Mouse (Mus musculus) adrenal gland, adult (tissue): ENCODE data around the gene BC147527.
"Not testable (repeated sequence)": the region's sequence is repeated elsewhere in the genome, so short reads cannot be mapped to it uniquely, and the experiment has no call there.

Experiments used
- DNase-seq, 2 experiments: peaks; one replicate each; pipeline ENCODE4 v3.0.0; 2022 to 2023; ENCODE audit warnings: low spot score in 1 of 2; ENCODE audit not compliant: inconsistent age in 2 of 2

BC147527 gene

DNA sequence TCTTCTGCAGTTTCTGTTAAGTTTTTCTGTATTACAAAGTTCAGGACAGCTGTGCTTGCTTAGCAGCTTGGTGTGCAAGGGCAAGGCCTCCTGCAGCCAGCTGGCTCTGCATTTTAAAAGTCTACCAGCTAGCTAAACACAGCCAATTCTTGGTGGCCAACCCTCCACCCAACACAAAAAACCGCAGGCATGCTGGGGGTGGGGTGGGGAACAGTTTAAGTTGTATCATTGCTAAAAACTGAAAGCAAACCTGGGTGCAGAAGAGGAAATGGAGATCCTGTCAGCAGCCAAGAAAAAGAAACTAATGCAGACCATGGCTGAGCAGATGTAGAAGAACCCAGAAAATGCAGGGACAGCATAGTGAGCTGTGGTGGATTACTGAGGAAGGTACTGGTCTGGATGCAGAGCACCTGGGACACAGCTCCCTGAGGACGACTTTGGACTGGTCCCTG lies at the start of gene BC147527:
Gene BC147527 (plus strand): TSS at position 402 of the 452 bp plus-strand sequence.
- DNase-seq, result no peak

DNA sequence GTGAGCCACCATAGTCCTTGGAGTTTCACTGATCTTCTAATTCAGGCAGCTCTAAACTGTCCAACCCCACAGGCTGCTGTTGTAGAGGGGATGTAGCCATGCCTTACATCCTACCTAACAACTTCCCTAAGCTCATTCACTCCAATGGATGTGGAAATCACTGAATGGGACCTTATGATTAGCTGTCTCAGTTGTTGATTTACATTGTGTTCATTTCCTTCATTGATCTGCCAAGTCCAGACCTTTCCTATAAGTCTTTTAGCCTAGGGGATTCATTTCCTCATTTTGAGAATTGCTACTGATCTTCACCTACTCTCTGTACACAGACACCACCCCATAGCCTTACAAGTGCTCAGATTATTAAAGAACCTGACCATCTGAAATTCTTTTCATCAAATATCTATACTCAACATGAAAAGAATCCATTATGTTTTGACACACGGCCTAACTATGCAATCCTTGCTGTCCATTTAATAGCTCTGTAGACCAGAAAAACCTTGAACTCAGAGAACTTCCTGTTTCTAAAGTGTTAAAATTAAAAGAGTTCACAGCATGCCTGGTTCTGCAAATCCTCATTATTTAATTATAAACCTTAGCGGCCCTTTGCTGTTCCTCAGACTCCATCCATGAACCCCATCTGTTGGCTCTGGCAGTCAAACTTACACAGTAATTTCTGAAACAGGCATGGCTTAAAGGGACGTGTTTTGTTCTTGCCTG lies 48.8 kb upstream of the BC147527 start:
- not testable (repeated sequence) for DNase-seq

DNA sequence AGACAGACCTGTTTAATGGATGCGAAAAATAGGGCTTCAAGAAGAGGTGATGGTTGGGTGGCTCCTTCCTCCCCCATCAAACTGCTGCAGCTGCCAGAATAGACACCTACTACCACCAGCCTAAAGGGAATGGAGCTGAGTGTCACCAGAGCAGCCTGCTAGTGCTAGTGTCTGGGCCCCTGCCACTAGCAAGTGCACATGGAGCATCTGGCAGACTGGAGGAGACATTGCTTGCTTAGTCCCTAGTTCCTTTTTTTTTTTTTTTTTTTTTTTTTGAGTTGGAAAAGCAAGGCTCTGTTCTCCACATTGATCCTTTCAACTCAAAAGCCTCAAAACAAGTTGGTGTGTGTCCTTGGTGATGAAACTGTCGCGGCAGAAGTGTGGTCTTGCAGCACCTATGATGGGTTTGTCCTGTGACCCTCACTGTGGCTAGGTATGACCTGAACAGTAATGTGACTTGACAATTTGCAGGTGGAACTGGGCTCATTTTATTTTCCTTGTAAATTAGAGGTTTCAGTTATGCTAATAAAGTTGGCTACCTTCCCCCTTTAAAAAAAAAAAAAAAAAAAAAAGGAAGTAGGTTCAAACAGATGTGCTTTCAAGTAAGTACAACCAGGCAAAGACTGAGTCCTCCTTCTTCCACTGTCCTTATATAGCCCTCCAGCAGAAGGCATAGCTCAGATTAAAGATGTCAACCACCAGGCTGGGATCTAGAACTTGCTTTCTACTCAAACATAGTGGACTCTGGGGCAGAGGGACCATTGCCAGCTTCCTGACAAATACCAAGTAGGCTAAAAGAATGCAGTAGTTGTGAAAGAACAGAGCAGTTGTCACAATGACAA lies 41.2 kb upstream of the BC147527 start:
- not testable (repeated sequence) for DNase-seq

DNA sequence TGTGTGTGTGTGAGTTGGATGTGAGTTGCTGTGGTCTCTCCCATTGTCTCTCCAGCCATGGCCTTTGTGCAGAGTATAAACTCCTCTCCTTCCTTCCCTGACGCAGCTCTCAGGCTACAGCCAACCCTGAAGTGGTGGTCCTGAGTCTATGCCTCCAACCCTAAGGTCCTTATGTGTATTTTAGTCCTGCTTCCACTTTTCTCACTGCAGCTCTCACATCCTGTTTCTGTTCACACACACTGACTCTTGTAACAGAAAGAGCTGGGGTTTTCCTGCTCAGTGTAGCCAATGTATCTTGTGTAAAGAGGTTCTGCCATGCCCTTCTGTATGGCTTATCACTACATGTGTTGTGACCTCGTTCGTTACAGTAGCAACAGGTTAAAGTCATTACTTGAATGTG lies 40.5 kb upstream of the BC147527 start:
- DNase-seq, result not testable (repeated sequence)

DNA sequence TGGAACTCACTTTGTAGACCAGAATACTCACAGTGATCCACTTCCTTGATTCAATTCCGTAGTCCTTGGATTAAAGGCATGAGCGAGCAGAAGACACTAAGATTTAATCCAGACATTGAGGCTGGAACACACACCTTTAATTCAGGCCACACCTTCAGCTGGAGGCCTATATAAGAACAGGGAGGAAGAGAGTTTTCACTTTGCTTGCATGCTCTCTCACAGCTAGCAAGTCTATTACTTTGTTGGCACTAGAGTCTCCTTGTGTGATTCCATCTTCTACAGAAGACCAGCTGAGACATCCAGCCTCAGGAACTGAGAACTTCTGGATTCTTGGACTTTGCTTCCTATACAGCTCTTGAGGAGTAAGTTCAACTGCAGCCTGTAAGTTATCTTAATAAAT lies 37.3 kb upstream of the BC147527 start, which contains the start of gene AF067061:
Gene AF067061 (plus strand): TSS at position 245 of the 400 bp plus-strand sequence.
- DNase-seq, result not testable (repeated sequence)

DNA sequence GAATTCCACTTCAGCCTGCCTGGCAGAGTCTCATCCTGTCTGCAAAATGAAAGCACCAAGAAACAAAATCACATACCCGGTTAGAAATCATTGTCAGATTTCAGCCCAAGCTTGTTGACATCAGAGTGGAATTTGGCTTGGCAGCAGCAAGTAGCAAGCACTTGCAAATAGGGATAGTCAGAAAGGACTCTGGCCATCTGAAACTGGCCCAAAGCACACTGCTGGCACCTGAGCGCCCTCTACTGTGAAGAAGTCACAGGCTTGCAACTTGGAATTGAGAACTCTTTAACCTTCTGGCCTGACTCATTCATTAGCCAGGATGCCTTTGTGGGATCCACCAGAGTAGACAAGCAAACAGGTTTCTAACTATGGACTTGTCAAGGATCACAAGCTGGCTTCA lies 22.4 kb upstream of the BC147527 start:
- peak in 1 of 2 experiments; percentile 21 for DNase-seq

DNA sequence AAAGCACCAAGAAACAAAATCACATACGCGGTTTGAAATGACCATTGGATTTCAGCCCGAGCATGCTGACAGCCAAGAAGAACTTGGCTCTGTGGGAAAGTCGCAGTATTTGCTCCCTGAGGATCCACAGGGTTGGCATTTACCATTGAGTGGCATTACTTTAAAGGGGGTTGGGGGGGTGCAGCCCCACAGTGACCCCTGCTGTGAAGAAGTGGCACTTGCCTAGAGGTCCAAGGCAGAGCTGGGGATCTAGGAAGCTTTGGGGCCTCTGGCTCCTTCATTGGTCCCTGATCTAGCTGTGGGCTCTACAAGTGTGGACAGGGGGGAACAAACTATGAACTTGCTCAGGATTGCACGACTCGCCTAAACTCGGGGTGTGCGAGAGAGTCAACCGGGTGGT lies 21.4 kb upstream of the BC147527 start:
- DNase-seq, result no peak

DNA sequence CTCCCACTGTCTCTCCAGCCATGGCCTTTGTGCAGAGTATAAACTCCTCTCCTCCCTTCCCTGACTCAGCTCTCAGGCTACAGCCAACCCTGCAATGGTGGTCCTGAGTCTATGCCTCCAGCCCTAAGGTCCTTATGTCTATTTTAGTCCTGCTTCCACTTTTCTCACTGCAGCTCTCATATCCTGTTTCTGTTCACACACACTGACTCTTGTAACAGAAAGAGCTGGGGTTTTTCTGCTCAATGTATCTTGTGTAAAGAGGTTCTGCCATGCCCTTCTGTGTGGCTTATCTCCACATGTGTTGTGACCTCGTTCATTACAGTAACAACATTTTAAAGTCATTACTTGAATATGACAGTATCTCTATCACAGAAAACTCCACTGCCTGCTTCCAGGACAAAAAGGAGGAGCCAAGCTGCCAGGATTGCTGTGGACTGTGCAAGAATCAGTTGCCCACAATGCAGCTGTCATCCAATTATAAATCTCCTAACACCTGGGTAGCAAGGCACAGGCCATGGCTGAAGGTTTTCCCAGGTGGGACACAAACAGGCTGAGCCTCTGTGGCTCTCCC lies 783 bp upstream of the BC147527 start:
- no peak for DNase-seq

DNA sequence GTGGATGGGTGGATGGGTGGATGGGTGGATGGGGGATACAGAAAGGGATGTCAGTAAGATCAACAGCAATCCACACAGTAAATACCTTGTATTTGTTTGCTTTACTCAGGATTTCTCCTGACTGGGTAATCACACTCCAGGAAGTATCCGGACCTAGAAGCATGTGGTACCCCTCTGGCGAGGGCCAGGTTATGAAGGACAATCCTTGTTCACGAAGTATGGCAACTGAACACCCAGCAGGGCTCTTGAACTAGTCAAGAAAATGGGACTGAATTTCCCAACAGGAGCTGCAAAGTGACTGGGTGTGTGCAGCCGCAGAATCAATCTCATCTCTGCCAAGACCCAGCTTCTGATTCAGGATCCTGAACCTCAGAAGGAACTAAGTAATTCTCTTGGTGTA lies 661 bp downstream of the BC147527 start:
- DNase-seq, result no peak

DNA sequence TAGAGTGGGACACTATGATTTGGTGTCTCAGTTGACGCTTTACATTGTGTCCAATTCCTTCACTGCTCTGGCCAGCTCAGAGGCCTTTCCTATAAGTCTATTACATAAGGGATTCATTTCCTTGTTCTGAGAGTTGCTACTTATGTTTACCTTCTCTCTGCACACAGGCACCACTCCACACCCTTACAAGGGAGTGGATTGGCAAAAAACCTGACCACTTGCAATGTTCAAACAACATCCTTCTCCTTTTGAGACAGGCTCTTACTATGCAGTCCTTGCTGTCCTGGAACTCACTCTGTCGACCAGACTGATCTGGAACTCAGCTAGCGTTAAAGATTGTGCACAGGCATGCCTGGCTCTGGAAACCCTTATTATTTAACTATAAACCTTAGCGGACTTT lies 10.6 kb downstream of the BC147527 start:
- DNase-seq, result no peak

DNA sequence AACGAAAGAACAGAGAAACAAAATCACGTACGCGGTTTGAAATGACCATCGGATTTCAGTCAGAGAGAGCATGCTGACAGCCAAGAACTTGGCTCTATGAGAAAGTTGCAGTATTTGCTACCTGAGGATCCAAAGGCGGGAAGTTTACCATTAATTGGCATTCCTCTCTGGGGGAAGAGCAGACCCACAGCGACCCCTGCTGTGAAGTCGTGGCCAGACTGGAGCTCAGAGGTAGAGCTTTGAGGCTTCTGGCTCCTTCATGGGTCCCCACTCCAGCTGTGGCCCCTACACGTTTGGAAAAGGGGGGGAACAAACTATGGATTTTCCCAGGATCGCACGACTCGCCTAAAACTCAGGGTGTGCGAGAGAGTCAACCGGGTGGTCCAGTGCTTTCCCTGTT lies 13.4 kb downstream of the BC147527 start:
- no peak for DNase-seq

DNA sequence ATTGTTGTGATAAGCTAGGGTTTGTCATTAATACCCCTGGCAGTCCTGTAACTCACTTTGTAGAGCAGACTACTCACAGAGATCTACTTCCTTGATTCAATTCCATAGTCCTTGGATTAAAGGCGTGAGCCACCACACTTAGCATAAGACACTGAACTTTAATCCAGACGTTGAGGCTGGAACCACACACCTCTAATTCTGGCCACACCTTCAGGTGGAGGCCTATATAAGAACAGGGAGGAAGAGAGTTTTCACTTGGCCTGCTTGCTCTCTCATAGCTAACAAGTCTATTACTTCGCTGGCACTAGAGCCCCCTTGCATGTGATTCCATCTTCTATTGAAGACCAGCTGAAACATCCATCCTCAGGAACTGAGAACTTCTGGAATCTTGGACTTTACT lies 16.4 kb downstream of the BC147527 start, which contains the start of gene Tcstv3:
Gene Tcstv3 (plus strand): TSS at position 301 of the 400 bp plus-strand sequence.
- DNase-seq, result not testable (repeated sequence)

DNA sequence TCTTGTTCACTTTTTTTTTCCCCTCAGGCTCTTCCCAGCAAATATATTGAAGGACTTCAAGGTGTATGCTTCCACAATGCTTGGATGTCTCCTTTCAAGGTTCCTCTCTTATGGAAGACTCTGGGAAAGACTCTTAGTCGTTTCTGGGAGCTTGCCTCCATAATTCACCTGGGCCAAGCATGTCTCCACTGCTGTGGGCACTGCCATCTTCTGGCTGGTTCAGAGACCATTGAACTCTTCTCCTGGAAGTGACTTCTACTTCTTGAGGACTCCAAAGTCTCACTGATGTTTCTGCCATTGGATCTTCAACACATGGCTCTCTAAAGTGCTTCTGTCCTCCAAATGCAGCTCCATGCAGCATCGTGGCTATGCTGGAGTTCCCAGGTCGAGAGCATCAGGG lies 20.0 kb downstream of the BC147527 start:
- DNase-seq, result no peak

DNA sequence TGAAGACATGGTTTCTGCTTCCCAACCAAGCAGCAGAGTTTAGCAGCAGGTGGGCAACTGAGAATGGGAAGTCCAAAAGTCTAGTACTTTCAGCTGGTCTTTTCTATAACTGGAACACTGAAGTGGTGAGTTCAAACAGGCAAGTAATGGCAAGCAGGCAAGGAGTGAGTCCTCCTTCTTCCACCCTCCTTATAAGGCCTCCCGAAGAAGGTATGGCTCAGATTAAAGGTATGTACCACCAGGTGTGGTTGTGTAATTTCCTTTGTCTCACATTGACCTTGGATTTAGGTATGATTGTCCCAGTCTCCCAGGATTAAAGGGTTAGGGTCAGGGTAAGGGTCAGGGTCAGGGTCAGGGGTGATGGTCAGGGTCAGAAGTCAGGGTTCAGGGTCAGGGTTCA lies 20.5 kb downstream of the BC147527 start:
- no peak for DNase-seq
